9 mouse cellular contexts compared by ENCODE assay signal in genomic region chr9:37568605-37569214, GRCm38 (mm10). TPM values are rescaled to one million over a fixed set of nuclear protein-coding genes. Genes with fewer than 3 reads are reported as not detected.
DNase-seq lines count a peak whose midpoint lies in the region; ATAC-seq lines count a peak whose summit lies in the region.
"Had no signal": no experiment of that assay in that cellular context is flagged by ENCODE, and none has a peak within 500 bp of the region (broad histone marks: within the 10 kb centered on the region; RNA-seq: fewer than 3 reads in every experiment).

No protein-coding gene starts in this region.

- peak overlapping the region; percentile 55 for H3K4me2 ChIP-seq in heart, embryonic 12.5 days
- no peak overlapping the region for H3K4me2 ChIP-seq in heart, embryonic 11.5 days
- H3K4me2 ChIP-seq in kidney, embryonic 16.5 days (replicated peaks; ENCODE audit: low read depth, low read length): peak overlapping the region; percentile 48
- H3K4me2 ChIP-seq in stomach, embryonic 15.5 days: peak overlapping the region; percentile 30

- no peaks in the 10 kb centered on the region for H3K36me3 ChIP-seq in heart, embryonic 12.5 days
- H3K36me3 ChIP-seq in heart, embryonic 11.5 days (ENCODE audit: control insufficient read depth, insufficient read depth, low read length): no peaks in the 10 kb centered on the region
- H3K36me3 ChIP-seq in megakaryocyte, embryonic 14.5 days (replicated peaks; ENCODE audit: low read length): peaks cover 33% of the 10 kb centered on the region
- no peaks in the 10 kb centered on the region for H3K36me3 ChIP-seq in kidney, embryonic 16.5 days (ENCODE audit: insufficient read depth, low read length)
- H3K36me3 ChIP-seq in stomach, embryonic 15.5 days: no peaks in the 10 kb centered on the region

- H3K27ac ChIP-seq in heart, embryonic 12.5 days (ENCODE audit: poor library complexity, severe bottlenecking): no peak overlapping the region
- H3K27ac ChIP-seq in heart, embryonic 11.5 days (ENCODE audit: low read depth, low read length): no peak overlapping the region
- peak overlapping the region; percentile 17; the same call in 1 of the 2 replicates for H3K27ac ChIP-seq in kidney, embryonic 16.5 days (ENCODE audit: low read length)
- no peak overlapping the region for H3K27ac ChIP-seq in stomach, embryonic 15.5 days

- no peak overlapping the region for H3K9ac ChIP-seq in heart, embryonic 12.5 days
- H3K9ac ChIP-seq in heart, embryonic 11.5 days (ENCODE audit: low read depth, low read length): no peak overlapping the region
- peak overlapping the region; percentile 52; the same call in 1 of the 2 replicates for H3K9ac ChIP-seq in kidney, embryonic 16.5 days (replicated peaks; ENCODE audit: low read length)
- no peak overlapping the region for H3K9ac ChIP-seq in stomach, embryonic 15.5 days

- no peaks in the 10 kb centered on the region for H3K9me3 ChIP-seq in heart, embryonic 12.5 days (replicated peaks)
- H3K9me3 ChIP-seq in heart, embryonic 11.5 days (replicated peaks; ENCODE audit: control insufficient read depth, low read length): no peaks in the 10 kb centered on the region
- H3K9me3 ChIP-seq in megakaryocyte, embryonic 14.5 days: no peaks in the 10 kb centered on the region
- H3K9me3 ChIP-seq in kidney, embryonic 16.5 days (ENCODE audit: low read length): no peaks in the 10 kb centered on the region
- no peaks in the 10 kb centered on the region for H3K9me3 ChIP-seq in stomach, embryonic 15.5 days

- no peak for DNase-seq in layer of hippocampus, adult 8-10 months (ENCODE audit: low spot score in 2 of 2)
- DNase-seq in cerebellum, adult 11 months: no peak

- no peak for ATAC-seq in heart, embryonic 12.5 days (ENCODE audit: insufficient number of reproducible peaks, low FRiP score)
- ATAC-seq in heart, embryonic 11.5 days (replicated peaks; ENCODE audit: insufficient number of reproducible peaks, low FRiP score, low TSS enrichment): no peak
- no peak for ATAC-seq in megakaryocyte, adult 5-6 weeks (ENCODE audit: poor library complexity, severe bottlenecking)
- ATAC-seq in kidney, embryonic 16.5 days (ENCODE audit: low FRiP score, low TSS enrichment): peak; percentile 58
- peak; percentile 24; the same call in 1 of the 2 replicates for ATAC-seq in stomach, embryonic 15.5 days (ENCODE audit: insufficient read depth, low FRiP score, low read depth)

- no peak overlapping the region for H3K4me3 ChIP-seq in heart, embryonic 12.5 days
- H3K4me3 ChIP-seq in heart, embryonic 11.5 days (ENCODE audit: low read depth, low read length): no peak overlapping the region
- peak overlapping the region; percentile 93 for H3K4me3 ChIP-seq in megakaryocyte, embryonic 14.5 days (replicated peaks)
- H3K4me3 ChIP-seq in kidney, embryonic 16.5 days (ENCODE audit: low read length): no peak overlapping the region
- no peak overlapping the region for H3K4me3 ChIP-seq in stomach, embryonic 15.5 days (replicated peaks)

- 0 out of 2 replicates have a peak, but pooled peaks cover 3% of the 10 kb centered on the region for H3K27me3 ChIP-seq in heart, embryonic 12.5 days (replicated peaks)
- no peaks in the 10 kb centered on the region; the same call in 1 of the 2 replicates for H3K27me3 ChIP-seq in heart, embryonic 11.5 days (ENCODE audit: control insufficient read depth, insufficient read depth, low read length)
- H3K27me3 ChIP-seq in megakaryocyte, embryonic 14.5 days (replicated peaks): no peaks in the 10 kb centered on the region
- H3K27me3 ChIP-seq in kidney, embryonic 16.5 days (ENCODE audit: insufficient read depth, low read length): 0 out of 2 replicates have a peak, but pooled peaks cover 3% of the 10 kb centered on the region
- H3K27me3 ChIP-seq in stomach, embryonic 15.5 days (replicated peaks): no peaks in the 10 kb centered on the region

- 36% methylated on average over 4 of the region's 4 CpGs for WGBS in heart, embryonic 12.5 days
- WGBS in heart, embryonic 11.5 days (ENCODE audit: insufficient replicate concordance): 37% methylated on average over 4 of the region's 4 CpGs
- 29% methylated on average over 4 of the region's 4 CpGs for WGBS in kidney, embryonic 16.5 days
- WGBS in stomach, embryonic 15.5 days: 38% methylated on average over 4 of the region's 4 CpGs

- H3K4me1 ChIP-seq in heart, embryonic 12.5 days (replicated peaks): peaks cover 40% of the 10 kb centered on the region
- H3K4me1 ChIP-seq in heart, embryonic 11.5 days (ENCODE audit: control insufficient read depth, insufficient read depth, low read length): peaks cover 22% of the 10 kb centered on the region
- H3K4me1 ChIP-seq in megakaryocyte, embryonic 14.5 days: peaks cover 100% of the 10 kb centered on the region
- peaks cover 24% of the 10 kb centered on the region for H3K4me1 ChIP-seq in kidney, embryonic 16.5 days (ENCODE audit: insufficient read depth, low read length)
- peaks cover 8% of the 10 kb centered on the region; the same call in 1 of the 2 replicates for H3K4me1 ChIP-seq in stomach, embryonic 15.5 days

RNA-seq across cellular contexts. Expression of gene Siae, which starts 13.2 kb away (rescaled TPM):
- polyA plus RNA-seq in heart, embryonic 12.5 days (2016; fragmentation: Nextera tagmentation; extraction: Ambion mirVana): 11.1 and 11.4 TPM in 2 replicates
- polyA plus RNA-seq in heart, embryonic 11.5 days (2014; fragmentation: Nextera tagmentation; extraction: Ambion mirVana): 7.8 and 10.6 TPM in 2 replicates
- 0.40 TPM in 1 of 2 replicates, not detected in the other for polyA plus RNA-seq in megakaryocyte, embryonic 14.5 days (2012; ENCODE audit: insufficient read depth, low replicate concordance)
- 10.2 and 10.9 TPM in 2 replicates for total RNA-seq in megakaryocyte, adult 5-6 weeks (2015)
- total RNA-seq in megakaryocyte, adult 5-6 weeks (2017): 9.1 and 9.8 TPM in 2 replicates
- 13.2 and 13.6 TPM in 2 replicates for polyA plus RNA-seq in kidney, embryonic 16.5 days (2015; fragmentation: Nextera tagmentation; extraction: Ambion mirVana)
- 11.1 and 12.5 TPM in 2 replicates for polyA plus RNA-seq in stomach, embryonic 15.5 days (2015; fragmentation: Nextera tagmentation; extraction: Ambion mirVana)
- total RNA-seq in layer of hippocampus, adult 8-10 months (2022): 10 to 100 TPM; 10.0 to 15.7 (median 13.4) TPM

RNA-seq across cellular contexts. Expression of gene Nrgn, which starts 16.0 kb away (rescaled TPM):
- 7.4 and 11.3 TPM in 2 replicates for polyA plus RNA-seq in heart, embryonic 12.5 days (2016; fragmentation: Nextera tagmentation; extraction: Ambion mirVana)
- polyA plus RNA-seq in heart, embryonic 11.5 days (2014; fragmentation: Nextera tagmentation; extraction: Ambion mirVana): 4.8 and 5.2 TPM in 2 replicates
- 5,423 and 8,339 TPM in 2 replicates for polyA plus RNA-seq in megakaryocyte, embryonic 14.5 days (2012; ENCODE audit: insufficient read depth, low replicate concordance)
- total RNA-seq in megakaryocyte, adult 5-6 weeks (2015): 0.25 and 1.4 TPM in 2 replicates
- total RNA-seq in megakaryocyte, adult 5-6 weeks (2017): not detected in 2 replicates
- polyA plus RNA-seq in kidney, embryonic 16.5 days (2015; fragmentation: Nextera tagmentation; extraction: Ambion mirVana): 2.1 and 2.6 TPM in 2 replicates
- 6.6 and 6.9 TPM in 2 replicates for polyA plus RNA-seq in stomach, embryonic 15.5 days (2015; fragmentation: Nextera tagmentation; extraction: Ambion mirVana)
- 1,000 to 10,000 TPM; 1,107 to 1,307 (median 1,240) TPM for total RNA-seq in layer of hippocampus, adult 8-10 months (2022)

RNA-seq across cellular contexts. Expression of gene Vsig2, which starts 29.7 kb away (rescaled TPM):
- polyA plus RNA-seq in heart, embryonic 12.5 days (2016; fragmentation: Nextera tagmentation; extraction: Ambion mirVana): 1.6 and 1.9 TPM in 2 replicates
- polyA plus RNA-seq in heart, embryonic 11.5 days (2014; fragmentation: Nextera tagmentation; extraction: Ambion mirVana): 1.5 and 1.6 TPM in 2 replicates
- polyA plus RNA-seq in megakaryocyte, embryonic 14.5 days (2012; ENCODE audit: insufficient read depth, low replicate concordance): not detected in 2 replicates
- not detected in 2 replicates for total RNA-seq in megakaryocyte, adult 5-6 weeks (2015)
- total RNA-seq in megakaryocyte, adult 5-6 weeks (2017): not detected in 2 replicates
- polyA plus RNA-seq in kidney, embryonic 16.5 days (2015; fragmentation: Nextera tagmentation; extraction: Ambion mirVana): 2.4 and 2.8 TPM in 2 replicates
- 47.6 and 57.6 TPM in 2 replicates for polyA plus RNA-seq in stomach, embryonic 15.5 days (2015; fragmentation: Nextera tagmentation; extraction: Ambion mirVana)
- 1 to 10 TPM; 3.5 to 5.7 (median 4.2) TPM for total RNA-seq in layer of hippocampus, adult 8-10 months (2022)
- polyA plus RNA-seq: embryonic facial prominence, embryonic 11.5 days had no signal

RNA-seq across cellular contexts. Expression of gene Esam, which starts 40.8 kb away (rescaled TPM):
- polyA plus RNA-seq in heart, embryonic 12.5 days (2016; fragmentation: Nextera tagmentation; extraction: Ambion mirVana): 54.6 and 59.8 TPM in 2 replicates
- 45.4 and 59.6 TPM in 2 replicates for polyA plus RNA-seq in heart, embryonic 11.5 days (2014; fragmentation: Nextera tagmentation; extraction: Ambion mirVana)
- 10.7 and 14.5 TPM in 2 replicates for polyA plus RNA-seq in megakaryocyte, embryonic 14.5 days (2012; ENCODE audit: insufficient read depth, low replicate concordance)
- total RNA-seq in megakaryocyte, adult 5-6 weeks (2015): 0.27 and 0.36 TPM in 2 replicates
- not detected in 2 replicates for total RNA-seq in megakaryocyte, adult 5-6 weeks (2017)
- 87.0 and 96.5 TPM in 2 replicates for polyA plus RNA-seq in kidney, embryonic 16.5 days (2015; fragmentation: Nextera tagmentation; extraction: Ambion mirVana)
- 55.3 and 56.1 TPM in 2 replicates for polyA plus RNA-seq in stomach, embryonic 15.5 days (2015; fragmentation: Nextera tagmentation; extraction: Ambion mirVana)
- 10 to 100 TPM; 14.7 to 24.6 (median 18.6) TPM for total RNA-seq in layer of hippocampus, adult 8-10 months (2022)

RNA-seq across cellular contexts. Expression of gene Spa17, which starts 44.8 kb away (rescaled TPM):
- 6.2 and 6.7 TPM in 2 replicates for polyA plus RNA-seq in heart, embryonic 12.5 days (2016; fragmentation: Nextera tagmentation; extraction: Ambion mirVana)
- 5.7 and 10.0 TPM in 2 replicates for polyA plus RNA-seq in heart, embryonic 11.5 days (2014; fragmentation: Nextera tagmentation; extraction: Ambion mirVana)
- 1.8 TPM in 1 of 2 replicates, not detected in the other for polyA plus RNA-seq in megakaryocyte, embryonic 14.5 days (2012; ENCODE audit: insufficient read depth, low replicate concordance)
- total RNA-seq in megakaryocyte, adult 5-6 weeks (2015): 2.3 and 2.7 TPM in 2 replicates
- total RNA-seq in megakaryocyte, adult 5-6 weeks (2017): 3.6 TPM in 1 of 2 replicates, not detected in the other
- polyA plus RNA-seq in kidney, embryonic 16.5 days (2015; fragmentation: Nextera tagmentation; extraction: Ambion mirVana): 6.1 and 6.6 TPM in 2 replicates
- polyA plus RNA-seq in stomach, embryonic 15.5 days (2015; fragmentation: Nextera tagmentation; extraction: Ambion mirVana): 4.1 and 6.0 TPM in 2 replicates
- total RNA-seq in layer of hippocampus, adult 8-10 months (2022): 1 to 10 TPM; 1.5 to 4.0 (median 2.1) TPM

Comparison
In these comparisons a context has a peak if more than half of its experiments do, and no peak if none do; other contexts are left out.
1. ATAC-seq: peak in kidney, embryonic 16.5 days (single experiment) and stomach, embryonic 15.5 days (single experiment); none in heart, embryonic 12.5 days (single experiment), heart, embryonic 11.5 days (single experiment) and megakaryocyte, adult 5-6 weeks (single experiment).
2. RNA of gene Nrgn, which starts 16.0 kb away (polyA plus RNA-seq): 5,423 to 8,339 TPM in megakaryocyte, embryonic 14.5 days; 7.4 to 11.3 TPM in heart, embryonic 12.5 days, 6.6 to 6.9 TPM in stomach, embryonic 15.5 days, 4.8 to 5.2 TPM in heart, embryonic 11.5 days and 2.1 to 2.6 TPM in kidney, embryonic 16.5 days; every median in the first group is over 100 times any median in the second.
3. RNA of gene Vsig2, which starts 29.7 kb away (polyA plus RNA-seq): 47.6 to 57.6 TPM in stomach, embryonic 15.5 days; 2.4 to 2.8 TPM in kidney, embryonic 16.5 days, 1.6 to 1.9 TPM in heart, embryonic 12.5 days, 1.5 to 1.6 TPM in heart, embryonic 11.5 days and not detected in megakaryocyte, embryonic 14.5 days; every median in the first group is over 10 times any median in the second.